Mouse (Mus musculus) effector memory CD4-positive, alpha-beta T cell, adult 5 months (primary cell): ENCODE results near the gene Otud1. TPM values are rescaled to one million over a fixed set of nuclear protein-coding genes. Genes with fewer than 3 reads are reported as not detected.

Source experiments
- polyA plus RNA-seq: library from polyadenylated mRNA; unstranded; fragments of 100-300 nt; shearing (Covaris generic); gene quantifications from one replicate; pipeline ENCODE4 v1.2.1, GENCODE M21; 2017

Gene Otud1
- polyA plus RNA-seq, result 32.0 TPM

DNA sequence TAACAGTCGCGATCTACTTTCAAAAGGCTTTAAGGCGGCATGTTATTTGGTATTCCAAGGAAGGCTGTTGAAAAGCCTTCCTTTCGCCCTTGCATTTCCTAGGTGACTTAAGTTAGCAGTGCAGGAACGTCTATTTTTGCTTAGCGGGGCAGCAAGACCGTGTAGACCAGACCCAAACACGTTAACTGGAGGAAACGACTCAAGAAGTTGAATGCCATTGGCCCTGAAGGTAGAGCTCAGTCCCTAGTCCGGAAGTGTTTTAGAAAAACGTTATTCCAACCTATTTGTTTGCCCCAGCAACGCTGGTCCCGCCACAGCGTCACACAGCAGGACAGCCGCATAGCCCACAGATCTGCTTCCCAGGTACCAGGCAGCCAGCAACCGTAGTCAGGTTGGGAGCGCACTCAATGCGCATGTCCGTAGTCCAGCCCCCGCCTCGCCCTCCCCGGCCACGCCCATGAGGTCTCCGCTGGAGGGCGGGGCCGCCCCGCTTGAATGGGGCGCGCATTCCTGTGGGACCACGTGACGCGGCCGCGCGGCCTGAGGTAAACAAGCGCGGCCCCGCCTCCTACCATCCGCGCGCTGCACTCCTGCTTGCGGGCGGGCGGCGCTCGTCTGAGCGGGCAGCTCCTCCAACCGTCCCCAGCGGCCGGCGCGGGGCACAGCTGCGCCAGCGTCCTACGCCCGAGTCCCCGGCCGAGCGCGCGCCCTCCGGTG is at the start of gene Otud1:
Gene Otud1, plus strand, starts transcription at position 595 of the 717 bp plus-strand sequence.

Other genes with a start within 250 kb of the Otud1 start
- gene Ptf1a, start 212.1 kb upstream of the Otud1 start, polyA plus RNA-seq, result not detected
- gene 4921504E06Rik, start 103.8 kb upstream of the Otud1 start, polyA plus RNA-seq, result not detected